7 mouse cellular contexts compared by ENCODE assay signal in the genomic region with DNA sequence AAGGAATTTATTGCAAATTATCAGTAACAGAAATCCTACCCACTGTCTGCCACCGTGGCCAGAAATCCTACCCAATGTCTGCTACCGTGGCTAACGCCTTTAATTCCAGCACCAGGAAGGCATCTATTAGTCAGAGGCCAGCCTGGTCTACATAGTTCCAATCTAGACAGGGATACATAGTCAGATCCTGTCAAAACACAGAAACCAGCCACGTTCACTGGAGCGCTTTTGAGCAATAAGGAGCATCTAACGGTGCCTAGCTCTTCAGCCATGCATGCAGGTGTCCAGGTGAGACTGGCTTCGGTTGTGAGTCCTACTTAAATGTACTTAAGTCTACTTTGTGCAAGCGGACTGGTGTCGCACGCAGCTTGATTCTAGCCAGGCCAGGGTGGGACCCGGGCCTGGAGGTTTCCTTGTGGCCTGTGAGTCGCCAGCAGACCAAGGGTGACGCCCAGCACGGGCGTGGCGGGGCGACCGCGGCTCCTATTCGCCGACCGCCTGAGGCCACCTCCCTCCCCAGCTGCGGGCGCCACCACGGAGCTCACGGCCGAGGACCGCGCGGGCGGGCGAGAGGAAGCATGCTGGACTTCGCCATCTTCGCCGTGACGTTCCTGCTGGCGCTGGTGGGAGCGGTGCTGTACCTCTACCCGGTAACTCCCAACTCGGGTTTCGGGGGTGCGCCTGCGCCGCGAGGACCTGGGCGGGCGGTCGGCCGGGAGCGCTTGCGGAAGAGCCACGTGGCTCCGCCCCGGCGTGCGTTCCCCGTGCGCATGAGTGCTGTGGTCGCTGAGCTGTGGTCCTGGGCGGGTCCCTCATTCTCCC. TPM values are rescaled to one million over a fixed set of nuclear protein-coding genes. Genes with fewer than 3 reads are reported as not detected.
DNase-seq lines count a peak whose midpoint lies in the region; ATAC-seq and TF ChIP-seq lines count a peak whose summit lies in the region.

A gene (plus strand): TSS at position 516 of the 822 bp plus-strand sequence.

- H3K4me1 ChIP-seq in embryonic facial prominence, embryonic 10.5 days, result peaks cover 19% of the 10 kb centered on the region
- no peaks in the 10 kb centered on the region for H3K4me1 ChIP-seq in intestine, postnatal 0 days (replicated peaks; ENCODE audit: control insufficient read depth, insufficient read depth, low read length)
- peaks cover 11% of the 10 kb centered on the region for H3K4me1 ChIP-seq in midbrain, embryonic 12.5 days
- H3K4me1 ChIP-seq in small intestine, adult 2 months (ENCODE audit: control insufficient read depth, insufficient read depth, insufficient read length, low read length), result no peaks in the 10 kb centered on the region; the same call in 1 of the 2 replicates

- H3K27me3 ChIP-seq in embryonic facial prominence, embryonic 10.5 days (replicated peaks; ENCODE audit: low read depth, poor library complexity, severe bottlenecking), result no peaks in the 10 kb centered on the region
- no peaks in the 10 kb centered on the region for H3K27me3 ChIP-seq in intestine, postnatal 0 days (replicated peaks; ENCODE audit: control insufficient read depth, insufficient read depth, low read length)
- H3K27me3 ChIP-seq in midbrain, embryonic 12.5 days, result no peaks in the 10 kb centered on the region
- H3K27me3 ChIP-seq in small intestine, adult 2 months (ENCODE audit: control insufficient read depth, insufficient read depth, low read length), result no peaks in the 10 kb centered on the region

- peak within 1 kb of the TSS; percentile 92 for H3K27ac ChIP-seq in embryonic facial prominence, embryonic 10.5 days (replicated peaks)
- H3K27ac ChIP-seq in intestine, postnatal 0 days (ENCODE audit: low read depth, low read length), result peak within 1 kb of the TSS; percentile 79
- peak within 1 kb of the TSS; percentile 86 for H3K27ac ChIP-seq in midbrain, embryonic 12.5 days (replicated peaks)
- peak within 1 kb of the TSS; percentile 82 for H3K27ac ChIP-seq in small intestine, adult 2 months (ENCODE audit: insufficient read depth, low read depth, low read length)

- peaks cover 12% of the 10 kb centered on the region for H3K36me3 ChIP-seq in embryonic facial prominence, embryonic 10.5 days (replicated peaks)
- H3K36me3 ChIP-seq in intestine, postnatal 0 days (ENCODE audit: control insufficient read depth, insufficient read depth), result peaks cover 4% of the 10 kb centered on the region
- H3K36me3 ChIP-seq in midbrain, embryonic 12.5 days, result peaks cover 3% of the 10 kb centered on the region
- H3K36me3 ChIP-seq in small intestine, adult 2 months (ENCODE audit: control insufficient read depth, insufficient read depth, low read length), result peaks cover 5% of the 10 kb centered on the region; the same call in 1 of the 2 replicates

- WGBS in embryonic facial prominence, embryonic 10.5 days, result 2% methylated on average over 60 of the region's 60 CpGs
- WGBS in intestine, postnatal 0 days, result under 1% methylated on average over 60 of the region's 60 CpGs
- 2% methylated on average over 60 of the region's 60 CpGs for WGBS in midbrain, embryonic 12.5 days
- WGBS in small intestine, adult 2 months, result 1% methylated on average over 60 of the region's 60 CpGs

- peak; percentile 99 for ATAC-seq in intestine, postnatal 0 days
- ATAC-seq in midbrain, embryonic 12.5 days (ENCODE audit: low FRiP score, low read depth), result peak; percentile 98

- intact Hi-C loops in left cerebral cortex, postnatal 4 days (cut with DNase I), result loop anchor here (5.0 kb wide), 1 partner anchor 64 kb away; a partner anchor contains a TSS

- peak within 1 kb of the TSS; percentile 72 for H3K4me3 ChIP-seq in embryonic facial prominence, embryonic 10.5 days
- H3K4me3 ChIP-seq in intestine, postnatal 0 days (ENCODE audit: low read depth, low read length), result peak within 1 kb of the TSS; percentile 61
- H3K4me3 ChIP-seq in midbrain, embryonic 12.5 days, result peak within 1 kb of the TSS; percentile 56
- peak within 1 kb of the TSS; percentile 95 for H3K4me3 ChIP-seq in small intestine, adult 2 months (ENCODE audit: low read depth, low read length)

- peak within 1 kb of the TSS; percentile 32 for H3K9ac ChIP-seq in intestine, postnatal 0 days (ENCODE audit: low read depth, low read length)
- peak within 1 kb of the TSS; percentile 55 for H3K9ac ChIP-seq in midbrain, embryonic 12.5 days (replicated peaks)

- DNase-seq in adrenal gland, postnatal 10 days, result peak; percentile 93
- DNase-seq in embryonic facial prominence, embryonic 10.5 days (ENCODE audit: low spot score), result peak; percentile 92
- DNase-seq in gonadal fat pad, adult 2 months (ENCODE audit: low read depth), result peak; percentile 22
- peak; percentile 92 for DNase-seq in left cerebral cortex, postnatal 4 days

- TF ChIP-seq CTCF in intestine, postnatal 0 days (IDR thresholded peaks at IDR 0.05; ENCODE audit: low read depth), result peak; percentile 22; the same call in 1 of the 2 replicates
- no peak; the same call in 1 of the 2 replicates for TF ChIP-seq CTCF in small intestine, adult 2 months (IDR thresholded peaks at IDR 0.05; ENCODE audit: extremely low read depth, insufficient read length, insufficient replicate concordance, low read depth, low read length)

- TF ChIP-seq POLR2A in small intestine, adult 2 months (IDR thresholded peaks at IDR 0.05; ENCODE audit: low read depth, low read length), result peak; percentile 54

- H3K4me2 ChIP-seq in intestine, postnatal 0 days (replicated peaks; ENCODE audit: low read depth), result peak within 1 kb of the TSS; percentile 71
- peak within 1 kb of the TSS; percentile 66 for H3K4me2 ChIP-seq in midbrain, embryonic 12.5 days (replicated peaks)

- peaks cover 6% of the 10 kb centered on the region; the same call in 1 of the 2 replicates for H3K9me3 ChIP-seq in embryonic facial prominence, embryonic 10.5 days
- H3K9me3 ChIP-seq in intestine, postnatal 0 days (ENCODE audit: control insufficient read depth), result no peaks in the 10 kb centered on the region
- no peaks in the 10 kb centered on the region for H3K9me3 ChIP-seq in midbrain, embryonic 12.5 days

RNA-seq across cellular contexts. Expression of the gene that starts here (rescaled TPM):
- total RNA-seq in adrenal gland, postnatal 10 days (2021), result 10 to 100 TPM; 22.3 to 26.8 TPM
- 23.0 and 25.8 TPM in 2 replicates for polyA plus RNA-seq in embryonic facial prominence, embryonic 10.5 days (2016; fragmentation: Nextera tagmentation; extraction: Ambion mirVana)
- polyA plus RNA-seq in gonadal fat pad, adult 2 months (2012; rRNA removed), result 9.2 and 11.3 TPM in 2 replicates
- 6.9 and 8.2 TPM in 2 replicates for polyA plus RNA-seq in intestine, postnatal 0 days (2015; fragmentation: Nextera tagmentation; extraction: Ambion mirVana)
- 10 to 100 TPM; 13.6 to 18.1 TPM for total RNA-seq in left cerebral cortex, postnatal 4 days (2021)
- 20.2 and 22.4 TPM in 2 replicates for polyA plus RNA-seq in midbrain, embryonic 12.5 days (2016; fragmentation: Nextera tagmentation; extraction: Ambion mirVana)
- polyA plus RNA-seq in small intestine, adult 2 months (2012; rRNA removed), result 0.49 and 0.74 TPM in 2 replicates

Comparison
In these comparisons a context has a peak if more than half of its experiments do, and no peak if none do; other contexts are left out.
1. Peak in every context shown above with its lines: DNase-seq, ATAC-seq, H3K4me3 ChIP-seq and H3K27ac ChIP-seq.
2. DNase-seq: peak in every context shown above with its lines; median percentile 93 in adrenal gland, postnatal 10 days; 92 in embryonic facial prominence, embryonic 10.5 days; 92 in left cerebral cortex, postnatal 4 days; 22 in gonadal fat pad, adult 2 months.